Mouse (Mus musculus) cortical plate, adult 2 months (tissue): ENCODE measurements around the gene Pycr2. TPM values are rescaled to one million over a fixed set of nuclear protein-coding genes. Genes with fewer than 3 reads are reported as not detected.

Experiments used
- H3K27ac ChIP-seq: fragments of 200-500 bp; 2 replicates; pipeline ENCODE4 v1.5.1; 2012; ENCODE audit warnings: low read length, control low read depth, inconsistent platforms; ENCODE audit not compliant: insufficient read depth
- H3K4me1 ChIP-seq: fragments of 200-500 bp; 2 replicates; pipeline ENCODE4 v1.6.1; 2011; ENCODE audit warnings: low read length; ENCODE audit not compliant: control insufficient read depth, insufficient read depth
- H3K4me3 ChIP-seq: fragments of 200-500 bp; 2 replicates; pipeline ENCODE4 v1.5.1; 2011; ENCODE audit warnings: mild to moderate bottlenecking, low read length, control low read depth; ENCODE audit not compliant: insufficient read depth
- CTCF ChIP-seq: fragments of 200-500 bp; IDR thresholded peaks from 2 replicates; pipeline ENCODE4 v1.5.1; 2011; ENCODE audit warnings: mild to moderate bottlenecking, control low read depth, low read length; ENCODE audit not compliant: insufficient read depth; ENCODE audit errors: extremely low read depth
- POLR2A ChIP-seq: fragments of 200-500 bp; IDR thresholded peaks from 2 replicates; pipeline ENCODE4 v1.6.1; 2011; ENCODE audit warnings: mild to moderate bottlenecking, low read length, control low read depth; ENCODE audit not compliant: insufficient read depth; ENCODE audit errors: extremely low read depth
- polyA plus RNA-seq: library from polyadenylated mRNA; depleted of rRNA; stranded (reverse); fragments of >200 nt; gene quantifications from 2 replicates; pipeline ENCODE4 v1.2.3, GENCODE M21; 2012

Pycr2 gene
- polyA plus RNA-seq, 1 experiment = 38.0 TPM

DNA sequence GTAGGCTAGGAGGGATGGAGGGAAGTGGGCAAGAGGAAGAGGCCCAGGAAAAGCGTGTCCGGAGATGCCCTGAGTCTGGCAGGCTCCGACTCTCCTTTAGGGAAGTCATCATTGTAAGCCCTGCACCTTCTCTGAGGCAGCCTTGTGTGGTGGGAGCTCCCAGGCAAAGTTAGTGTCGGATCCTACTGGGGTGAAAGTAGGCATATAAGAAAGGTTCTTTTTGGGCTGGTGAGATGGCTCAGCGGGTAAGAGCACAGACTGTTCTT lies 655 bp downstream of the Pycr2 start:
- TF ChIP-seq POLR2A (no peak), CTCF (no peak)
- peaks cover 3% of the 10 kb centered on the region; the same call in 1 of the 2 replicates for H3K4me1 ChIP-seq
- no peak overlapping the region for H3K27ac ChIP-seq
- H3K4me3 ChIP-seq = peak overlapping the region; percentile 86

DNA sequence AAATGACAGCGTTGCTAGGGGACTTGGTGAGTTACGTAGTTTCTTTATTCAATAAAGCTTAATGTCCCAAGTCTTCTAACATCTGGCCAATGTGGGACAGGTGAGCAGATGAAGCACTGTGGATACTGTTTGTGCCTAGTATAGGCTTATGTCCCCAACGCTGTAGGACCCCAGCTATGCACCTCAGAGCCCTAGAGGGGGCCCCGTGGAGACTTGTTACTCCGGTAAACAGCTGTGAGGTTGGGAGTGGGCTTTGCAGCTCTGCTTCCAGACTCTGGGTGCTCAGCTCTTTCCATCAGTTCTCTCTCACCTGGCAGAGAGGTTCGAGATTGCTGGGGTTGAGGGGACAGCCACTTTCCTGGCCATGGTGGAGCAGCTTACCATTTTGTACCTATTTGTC lies 1.2 kb downstream of the Pycr2 start:
- TF ChIP-seq CTCF (no peak), POLR2A (no peak)
- Histone ChIP-seq H3K27ac (no peak overlapping the region), H3K4me3 (peak overlapping the region; percentile 86; the same call in 1 of the 2 replicates)

DNA sequence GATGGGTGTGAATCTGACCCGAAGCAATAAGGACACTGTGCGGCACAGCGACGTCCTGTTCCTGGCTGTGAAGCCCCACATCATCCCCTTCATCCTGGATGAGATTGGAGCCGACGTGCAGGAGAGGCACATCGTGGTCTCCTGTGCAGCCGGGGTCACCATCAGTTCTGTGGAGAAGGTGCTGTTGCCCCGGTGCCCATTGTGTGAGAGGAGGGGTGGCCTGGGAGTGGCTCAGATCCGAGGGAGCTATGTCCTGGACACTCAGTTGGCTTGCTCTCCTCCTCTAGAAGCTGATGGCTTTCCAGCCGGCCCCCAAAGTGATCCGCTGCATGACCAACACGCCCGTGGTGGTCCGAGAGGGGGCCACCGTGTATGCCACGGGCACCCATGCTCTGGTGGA lies 1.8 kb downstream of the Pycr2 start:
- Histone ChIP-seq H3K27ac (no peak overlapping the region), H3K4me3 (no peak overlapping the region; the same call in 1 of the 2 replicates), H3K4me1 (peaks cover 3% of the 10 kb centered on the region; the same call in 1 of the 2 replicates)
- TF ChIP-seq POLR2A = no peak
- no peak for TF ChIP-seq CTCF

More for the DNA sequence above, 1.2 kb downstream of the Pycr2 start:
- H3K4me1 ChIP-seq = peaks cover 3% of the 10 kb centered on the region; the same call in 1 of the 2 replicates

DNA sequence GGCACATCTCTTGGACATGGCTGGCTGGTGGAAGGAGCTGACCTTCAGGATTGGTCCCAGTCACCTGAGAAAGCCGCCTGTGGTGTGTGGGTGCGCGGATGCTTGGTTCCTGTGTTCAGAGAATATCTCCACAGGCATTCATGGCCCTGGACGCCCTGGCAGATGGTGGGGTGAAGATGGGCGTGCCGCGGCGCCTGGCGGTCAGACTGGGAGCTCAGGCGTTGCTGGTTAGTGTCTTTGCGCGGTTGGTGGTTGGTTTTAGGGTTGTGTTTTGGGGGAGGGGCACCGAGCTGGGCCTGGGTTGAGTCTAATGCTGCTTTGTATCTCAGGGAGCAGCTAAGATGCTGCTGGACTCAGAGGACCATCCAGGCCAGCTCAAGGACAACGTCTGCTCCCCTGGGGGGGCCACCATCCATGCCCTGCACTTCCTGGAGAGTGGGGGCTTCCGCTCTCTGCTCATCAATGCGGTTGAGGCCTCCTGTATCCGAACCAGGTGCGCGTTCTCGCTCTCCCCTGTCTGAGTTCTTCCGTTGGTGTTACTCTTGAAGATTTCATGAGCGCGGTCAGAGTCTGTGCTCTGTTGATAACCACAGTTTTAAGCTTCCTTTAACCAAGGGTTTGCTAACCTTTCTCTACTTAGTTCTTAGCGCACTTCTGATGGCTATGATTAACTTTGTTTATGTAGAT lies 2.5 kb downstream of the Pycr2 start:
- Histone ChIP-seq H3K27ac (no peak overlapping the region), H3K4me3 (no peak overlapping the region), H3K4me1 (peaks cover 3% of the 10 kb centered on the region; the same call in 1 of the 2 replicates)
- no peak for TF ChIP-seq POLR2A
- TF ChIP-seq CTCF = no peak

GRCm38 (mm10) chr1:180911138-180911537 lies 7.0 kb downstream of the Pycr2 start:
- Histone ChIP-seq H3K4me3 (no peak overlapping the region), H3K4me1 (0 out of 2 replicates have a peak, but pooled peaks cover 2% of the 10 kb centered on the region), H3K27ac (no peak overlapping the region)
- peak; percentile 45; the same call in 1 of the 2 replicates for TF ChIP-seq CTCF
- TF ChIP-seq POLR2A = no peak

DNA sequence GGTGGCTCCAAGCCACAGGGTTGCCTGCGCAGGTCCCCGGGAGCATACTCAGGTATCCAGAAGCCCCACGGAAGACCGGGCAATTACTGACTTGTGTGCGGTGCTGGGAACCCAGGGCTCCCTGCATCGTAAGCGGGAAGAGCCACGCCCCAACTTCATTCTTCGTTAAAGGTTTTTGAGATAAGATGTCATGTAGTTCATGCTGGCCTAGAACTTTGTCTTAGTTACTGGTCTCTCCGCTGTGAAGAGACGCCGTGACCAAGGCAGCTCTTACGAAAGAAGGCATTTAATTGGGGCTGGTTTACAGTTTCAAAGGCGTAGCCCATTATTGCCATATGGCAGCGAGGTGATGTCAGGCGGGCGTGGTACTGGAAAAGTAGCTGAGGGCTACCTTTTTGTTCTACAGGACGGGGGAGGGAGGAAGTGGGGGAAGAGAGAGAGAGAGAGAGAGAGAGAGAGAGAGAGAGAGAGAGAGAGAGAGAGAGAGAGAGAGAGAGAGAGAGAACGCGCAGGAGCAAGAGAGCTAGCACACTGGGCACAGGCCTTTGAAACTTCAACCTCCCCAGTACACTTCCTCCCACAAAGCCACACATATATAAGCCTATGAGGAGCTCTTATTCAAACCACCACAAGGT lies 7.7 kb downstream of the Pycr2 start:
- Histone ChIP-seq H3K4me1 (0 out of 2 replicates have a peak, but pooled peaks cover 2% of the 10 kb centered on the region), H3K27ac (no peak overlapping the region), H3K4me3 (no peak overlapping the region)
- TF ChIP-seq CTCF (no peak), POLR2A (no peak)

DNA sequence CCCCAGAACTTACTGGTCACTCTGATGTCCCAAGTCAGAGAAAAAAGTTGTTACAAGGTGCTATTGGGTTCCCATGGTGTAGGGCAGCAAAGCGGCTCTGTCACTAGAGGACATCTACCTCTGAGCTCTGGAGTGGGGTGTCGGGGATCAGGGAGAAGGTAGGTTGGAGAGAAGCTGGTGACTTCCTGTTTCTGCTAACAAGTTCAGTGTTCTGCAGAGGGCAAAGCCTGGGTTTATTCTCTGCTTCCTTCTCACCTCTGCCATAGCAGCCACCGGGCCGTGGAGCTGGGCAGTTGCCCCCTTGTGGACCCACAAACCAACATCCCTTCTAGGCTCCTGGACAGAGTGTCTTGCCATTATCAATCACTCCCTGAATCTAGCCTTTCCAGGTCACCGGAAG lies 8.7 kb downstream of the Pycr2 start:
- TF ChIP-seq CTCF (no peak), POLR2A (no peak)
- no peak overlapping the region for H3K4me3 ChIP-seq
- no peak overlapping the region for H3K27ac ChIP-seq
- 0 out of 2 replicates have a peak, but pooled peaks cover 2% of the 10 kb centered on the region for H3K4me1 ChIP-seq

DNA sequence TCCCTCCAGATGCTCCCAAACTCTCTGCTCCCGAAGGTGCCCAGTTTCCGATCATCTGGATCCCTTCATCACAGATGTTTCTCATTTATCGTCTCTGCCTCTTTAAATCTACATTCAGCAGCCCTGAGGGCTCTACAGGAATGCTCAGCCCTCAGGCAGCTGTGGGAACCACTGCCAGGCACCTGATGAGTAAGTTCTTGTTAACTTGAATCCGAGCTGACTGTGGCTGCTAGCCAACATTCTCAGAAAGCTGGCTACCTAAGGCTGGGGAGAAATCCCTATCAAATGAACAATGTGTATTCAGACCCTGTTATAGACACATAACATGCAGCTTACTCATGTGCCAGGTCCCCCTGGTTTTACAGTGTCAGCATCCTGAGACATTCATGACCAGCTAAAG lies 9.7 kb downstream of the Pycr2 start:
- Histone ChIP-seq H3K4me3 (no peak overlapping the region), H3K27ac (no peak overlapping the region), H3K4me1 (0 out of 2 replicates have a peak, but pooled peaks cover 2% of the 10 kb centered on the region)
- TF ChIP-seq POLR2A = no peak
- no peak for TF ChIP-seq CTCF

DNA sequence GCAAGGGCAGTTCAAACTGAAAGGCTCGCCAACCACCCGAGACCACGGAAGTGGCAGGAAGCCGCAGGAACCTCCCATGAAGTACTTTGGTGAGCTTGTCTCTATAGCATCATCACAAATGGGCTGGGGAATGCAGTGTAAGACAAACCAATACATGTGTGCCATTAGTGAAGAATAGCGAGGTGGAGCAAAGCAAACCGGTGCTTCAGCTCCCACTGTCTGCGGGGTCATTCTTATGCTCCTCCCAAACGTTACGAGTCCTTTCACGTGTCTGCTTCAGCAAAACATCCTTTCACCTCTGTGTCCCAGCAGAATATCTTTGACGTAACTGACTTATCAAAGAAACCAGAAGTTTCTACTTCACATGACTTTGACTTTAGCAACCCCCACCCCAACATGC lies 12.3 kb downstream of the Pycr2 start:
- Histone ChIP-seq H3K4me1 (no peaks in the 10 kb centered on the region), H3K4me3 (no peak overlapping the region), H3K27ac (no peak overlapping the region)
- TF ChIP-seq POLR2A (no peak), CTCF (no peak)

GRCm38 (mm10) chr1:180917053-180917452 lies 13.0 kb downstream of the Pycr2 start:
- Histone ChIP-seq H3K4me1 (no peaks in the 10 kb centered on the region), H3K4me3 (no peak overlapping the region), H3K27ac (no peak overlapping the region)
- TF ChIP-seq CTCF = no peak
- no peak for TF ChIP-seq POLR2A
